In genomic region chr3:95014428-95015151, GRCm38 (mm10) we compare ENCODE assay signal across 8 mouse cellular contexts. TPM values are rescaled to one million over a fixed set of nuclear protein-coding genes. Genes with fewer than 3 reads are reported as not detected.
DNase-seq lines count a peak whose midpoint lies in the region; ATAC-seq and TF ChIP-seq lines count a peak whose summit lies in the region.

No protein-coding gene starts in this region.

- no peak for TF ChIP-seq EP300 in stomach, postnatal 0 days (optimal IDR thresholded peaks at IDR 0.05)

- peak overlapping the region; percentile 83 for H3K9ac ChIP-seq in forebrain, embryonic 11.5 days (ENCODE audit: low read length)
- peak overlapping the region; percentile 82 for H3K9ac ChIP-seq in hindbrain, embryonic 12.5 days
- peak overlapping the region; percentile 78 for H3K9ac ChIP-seq in limb, embryonic 12.5 days (replicated peaks)
- peak overlapping the region; percentile 80 for H3K9ac ChIP-seq in midbrain, embryonic 11.5 days (ENCODE audit: low read length)
- H3K9ac ChIP-seq in stomach, postnatal 0 days (ENCODE audit: low read length) = peak overlapping the region; percentile 88

- no peak for TF ChIP-seq POLR2A in brain, embryonic 14.5 days (IDR thresholded peaks at IDR 0.05; ENCODE audit: borderline replicate concordance, extremely low read depth, insufficient read depth, insufficient read length, poor library complexity, severe bottlenecking)

- no peaks in the 10 kb centered on the region for H3K9me3 ChIP-seq in forebrain, embryonic 11.5 days (ENCODE audit: control insufficient read depth, low read length)
- H3K9me3 ChIP-seq in hindbrain, embryonic 12.5 days (replicated peaks) = no peaks in the 10 kb centered on the region
- no peaks in the 10 kb centered on the region for H3K9me3 ChIP-seq in limb, embryonic 12.5 days
- H3K9me3 ChIP-seq in midbrain, embryonic 11.5 days (ENCODE audit: control insufficient read depth, low read length) = no peaks in the 10 kb centered on the region
- no peaks in the 10 kb centered on the region for H3K9me3 ChIP-seq in stomach, postnatal 0 days (ENCODE audit: control insufficient read depth, low read length)

- DNase-seq in layer of hippocampus, adult 11-12 months (ENCODE audit: low spot score) = peak; percentile 47
- no peak for DNase-seq in layer of hippocampus, adult 9-10 months (ENCODE audit: low spot score)
- peak; percentile 47 for DNase-seq in brain, embryonic 14.5 days (ENCODE audit: low read depth)
- DNase-seq in forebrain, embryonic 11.5 days (ENCODE audit: low spot score) = no peak
- peak; percentile 94 for DNase-seq in midbrain, embryonic 11.5 days (ENCODE audit: low spot score, missing footprints)
- peak; percentile 71 for DNase-seq in stomach, postnatal 0 days (ENCODE audit: low spot score)

- peaks cover 11% of the 10 kb centered on the region for H3K36me3 ChIP-seq in forebrain, embryonic 11.5 days (ENCODE audit: control insufficient read depth, insufficient read depth, low read length)
- peaks cover 27% of the 10 kb centered on the region for H3K36me3 ChIP-seq in hindbrain, embryonic 12.5 days
- H3K36me3 ChIP-seq in limb, embryonic 12.5 days = peaks cover 32% of the 10 kb centered on the region
- peaks cover 17% of the 10 kb centered on the region for H3K36me3 ChIP-seq in midbrain, embryonic 11.5 days (ENCODE audit: control insufficient read depth, insufficient read depth, low read length)
- H3K36me3 ChIP-seq in stomach, postnatal 0 days (ENCODE audit: control insufficient read depth, insufficient read depth, low read length) = peaks cover 18% of the 10 kb centered on the region

- peak; percentile 23 for ATAC-seq in forebrain, embryonic 11.5 days (replicated peaks; ENCODE audit: low FRiP score)
- ATAC-seq in hindbrain, embryonic 12.5 days (ENCODE audit: low FRiP score) = peak; percentile 32
- ATAC-seq in limb, embryonic 12.5 days (ENCODE audit: insufficient number of reproducible peaks, insufficient read depth, low FRiP score, low TSS enrichment, low read depth) = 0 out of 2 replicates have a peak, but pooled peaks have one; percentile 0
- peak; percentile 36 for ATAC-seq in midbrain, embryonic 11.5 days (ENCODE audit: low FRiP score)
- ATAC-seq in stomach, postnatal 0 days (ENCODE audit: low FRiP score, low TSS enrichment) = peak; percentile 0; the same call in 1 of the 2 replicates

- peaks cover 11% of the 10 kb centered on the region; the same call in 1 of the 2 replicates for H3K4me1 ChIP-seq in forebrain, embryonic 11.5 days (replicated peaks; ENCODE audit: control insufficient read depth, insufficient read depth, low read length)
- peaks cover 24% of the 10 kb centered on the region for H3K4me1 ChIP-seq in hindbrain, embryonic 12.5 days
- peaks cover 22% of the 10 kb centered on the region for H3K4me1 ChIP-seq in limb, embryonic 12.5 days (replicated peaks)
- H3K4me1 ChIP-seq in midbrain, embryonic 11.5 days (ENCODE audit: control insufficient read depth, insufficient read depth, low read length) = peaks cover 20% of the 10 kb centered on the region
- peaks cover 2% of the 10 kb centered on the region; the same call in 1 of the 2 replicates for H3K4me1 ChIP-seq in stomach, postnatal 0 days (replicated peaks; ENCODE audit: control insufficient read depth, insufficient read depth)

- no peaks in the 10 kb centered on the region for H3K27me3 ChIP-seq in forebrain, embryonic 11.5 days (ENCODE audit: control insufficient read depth, insufficient read depth, low read length)
- no peaks in the 10 kb centered on the region for H3K27me3 ChIP-seq in hindbrain, embryonic 12.5 days
- no peaks in the 10 kb centered on the region for H3K27me3 ChIP-seq in limb, embryonic 12.5 days
- H3K27me3 ChIP-seq in midbrain, embryonic 11.5 days (ENCODE audit: control insufficient read depth, insufficient read depth, low read length) = no peaks in the 10 kb centered on the region
- no peaks in the 10 kb centered on the region for H3K27me3 ChIP-seq in stomach, postnatal 0 days (ENCODE audit: control insufficient read depth, insufficient read depth, low read length)

- WGBS in forebrain, embryonic 11.5 days = under 1% methylated on average over 44 of the region's 44 CpGs
- WGBS in hindbrain, embryonic 12.5 days = under 1% methylated on average over 44 of the region's 44 CpGs
- 1% methylated on average over 44 of the region's 44 CpGs for WGBS in limb, embryonic 12.5 days
- WGBS in midbrain, embryonic 11.5 days = under 1% methylated on average over 44 of the region's 44 CpGs
- under 1% methylated on average over 43 of the region's 44 CpGs for WGBS in stomach, postnatal 0 days

- H3K4me3 ChIP-seq in forebrain, embryonic 11.5 days (ENCODE audit: low read depth, low read length) = peak overlapping the region; percentile 85
- H3K4me3 ChIP-seq in hindbrain, embryonic 12.5 days = peak overlapping the region; percentile 77
- H3K4me3 ChIP-seq in limb, embryonic 12.5 days (replicated peaks) = peak overlapping the region; percentile 63
- peak overlapping the region; percentile 90 for H3K4me3 ChIP-seq in midbrain, embryonic 11.5 days (ENCODE audit: low read depth, low read length)
- H3K4me3 ChIP-seq in stomach, postnatal 0 days (ENCODE audit: low read depth, low read length) = peak overlapping the region; percentile 82

- H3K27ac ChIP-seq in forebrain, embryonic 11.5 days (ENCODE audit: low read depth, low read length) = peak overlapping the region; percentile 73
- peak overlapping the region; percentile 69 for H3K27ac ChIP-seq in hindbrain, embryonic 12.5 days
- peak overlapping the region; percentile 97 for H3K27ac ChIP-seq in limb, embryonic 12.5 days
- peak overlapping the region; percentile 72 for H3K27ac ChIP-seq in midbrain, embryonic 11.5 days (ENCODE audit: low read depth, low read length)
- peak overlapping the region; percentile 98 for H3K27ac ChIP-seq in stomach, postnatal 0 days (replicated peaks)

- TF ChIP-seq CTCF in brain, embryonic 14.5 days (IDR thresholded peaks at IDR 0.05; ENCODE audit: borderline replicate concordance, extremely low read depth, insufficient read depth, insufficient read length) = no peak
- TF ChIP-seq CTCF in stomach, postnatal 0 days (IDR thresholded peaks at IDR 0.05; ENCODE audit: low read depth) = no peak

- H3K4me2 ChIP-seq in forebrain, embryonic 11.5 days (ENCODE audit: low read depth, low read length, severe bottlenecking) = peak overlapping the region; percentile 98
- H3K4me2 ChIP-seq in hindbrain, embryonic 12.5 days (replicated peaks) = peak overlapping the region; percentile 94
- peak overlapping the region; percentile 96 for H3K4me2 ChIP-seq in limb, embryonic 12.5 days
- H3K4me2 ChIP-seq in midbrain, embryonic 11.5 days = peak overlapping the region; percentile 93
- H3K4me2 ChIP-seq in stomach, postnatal 0 days (replicated peaks; ENCODE audit: low read depth) = peak overlapping the region; percentile 90

RNA-seq across cellular contexts. Expression of gene Zfp687, which starts 0.7 kb away (rescaled TPM):
- polyA plus RNA-seq in brain, embryonic 14.5 days (2012; rRNA removed) = 23.6 and 25.1 TPM in 2 replicates
- polyA plus RNA-seq in forebrain, embryonic 11.5 days (2014; fragmentation: Nextera tagmentation; extraction: Ambion mirVana) = 43.1 and 44.2 TPM in 2 replicates
- polyA plus RNA-seq in hindbrain, embryonic 12.5 days (2016; fragmentation: Nextera tagmentation; extraction: Ambion mirVana) = 31.8 and 32.8 TPM in 2 replicates
- polyA plus RNA-seq in limb, embryonic 12.5 days (2016; fragmentation: Nextera tagmentation; extraction: Ambion mirVana) = 34.7 and 35.0 TPM in 2 replicates
- polyA plus RNA-seq in midbrain, embryonic 11.5 days (2014; fragmentation: Nextera tagmentation; extraction: Ambion mirVana) = 24.1 and 29.7 TPM in 2 replicates
- polyA plus RNA-seq in stomach, postnatal 0 days (2015; fragmentation: Nextera tagmentation; extraction: Ambion mirVana) = 8.2 and 10.0 TPM in 2 replicates

RNA-seq across cellular contexts. Expression of gene Psmd4, which starts 27.8 kb away (rescaled TPM):
- 256 and 330 TPM in 2 replicates for polyA plus RNA-seq in brain, embryonic 14.5 days (2012; rRNA removed)
- 312 and 325 TPM in 2 replicates for polyA plus RNA-seq in forebrain, embryonic 11.5 days (2014; fragmentation: Nextera tagmentation; extraction: Ambion mirVana)
- polyA plus RNA-seq in hindbrain, embryonic 12.5 days (2016; fragmentation: Nextera tagmentation; extraction: Ambion mirVana) = 263 and 276 TPM in 2 replicates
- 306 and 310 TPM in 2 replicates for polyA plus RNA-seq in limb, embryonic 12.5 days (2016; fragmentation: Nextera tagmentation; extraction: Ambion mirVana)
- polyA plus RNA-seq in midbrain, embryonic 11.5 days (2014; fragmentation: Nextera tagmentation; extraction: Ambion mirVana) = 300 and 316 TPM in 2 replicates
- 171 and 175 TPM in 2 replicates for polyA plus RNA-seq in stomach, postnatal 0 days (2015; fragmentation: Nextera tagmentation; extraction: Ambion mirVana)

RNA-seq across cellular contexts. Expression of gene Pi4kb, which starts 40.1 kb away (rescaled TPM):
- polyA plus RNA-seq in brain, embryonic 14.5 days (2012; rRNA removed) = 53.9 and 59.5 TPM in 2 replicates
- 23.1 and 23.9 TPM in 2 replicates for polyA plus RNA-seq in forebrain, embryonic 11.5 days (2014; fragmentation: Nextera tagmentation; extraction: Ambion mirVana)
- 24.8 and 26.9 TPM in 2 replicates for polyA plus RNA-seq in hindbrain, embryonic 12.5 days (2016; fragmentation: Nextera tagmentation; extraction: Ambion mirVana)
- 26.6 and 28.1 TPM in 2 replicates for polyA plus RNA-seq in limb, embryonic 12.5 days (2016; fragmentation: Nextera tagmentation; extraction: Ambion mirVana)
- 20.2 and 21.2 TPM in 2 replicates for polyA plus RNA-seq in midbrain, embryonic 11.5 days (2014; fragmentation: Nextera tagmentation; extraction: Ambion mirVana)
- polyA plus RNA-seq in stomach, postnatal 0 days (2015; fragmentation: Nextera tagmentation; extraction: Ambion mirVana) = 10.0 and 11.2 TPM in 2 replicates

Comparison
In these comparisons a context has a peak if more than half of its experiments do, and no peak if none do; other contexts are left out.
1. DNase-seq: peak in layer of hippocampus, adult 11-12 months (single experiment), brain, embryonic 14.5 days (single experiment), midbrain, embryonic 11.5 days (single experiment) and stomach, postnatal 0 days (single experiment); none in layer of hippocampus, adult 9-10 months (single experiment) and forebrain, embryonic 11.5 days (single experiment).
2. Peak in every context shown above with its lines, with median percentiles within 50 percentile points of each other: ATAC-seq, H3K27ac ChIP-seq, H3K4me2 ChIP-seq, H3K4me3 ChIP-seq and H3K9ac ChIP-seq.